Mouse (Mus musculus): ENCODE measurements around the gene Cab39.
A peak's percentile ranks its signal among the peaks of the same experiment; 100 is the strongest.
"Not testable (repeated sequence)": the region's sequence is repeated elsewhere in the genome, so short reads cannot be mapped to it uniquely, and the experiment has no call there.

Cab39 gene

GRCm38 (mm10) chr1:85779428-85780180 is 13.6 kb upstream of the Cab39 start:
- peak; percentile 41 for DNase-seq (ENCODE audit: extremely low read depth, low read depth)

GRCm38 (mm10) chr1:85790565-85790964 is 2.7 kb upstream of the Cab39 start:
- no peak for DNase-seq (ENCODE audit: extremely low read depth, low read depth)

GRCm38 (mm10) chr1:85791476-85791875 is 1.8 kb upstream of the Cab39 start:
- DNase-seq (ENCODE audit: extremely low read depth, low read depth), result no peak

GRCm38 (mm10) chr1:85794106-85794771 is 998 bp downstream of the Cab39 start:
- peak; percentile 43 for DNase-seq (ENCODE audit: extremely low read depth, low read depth)

GRCm38 (mm10) chr1:85795196-85795595 is 2.0 kb downstream of the Cab39 start:
- DNase-seq (ENCODE audit: extremely low read depth, low read depth), result no peak

- DNase-seq (ENCODE audit: extremely low read depth, low read depth), result no peak
Measured at GRCm38 (mm10) chr1:85799776-85800175, 6.5 kb downstream of the Cab39 start.

GRCm38 (mm10) chr1:85802517-85802916 is 9.3 kb downstream of the Cab39 start:
- DNase-seq (ENCODE audit: extremely low read depth, low read depth), result no peak

- no peak for DNase-seq (ENCODE audit: extremely low read depth, low read depth)
Measured at GRCm38 (mm10) chr1:85804551-85804950, 11.3 kb downstream of the Cab39 start.

GRCm38 (mm10) chr1:85809256-85809655 is 16.0 kb downstream of the Cab39 start:
- no peak for DNase-seq (ENCODE audit: extremely low read depth, low read depth)

GRCm38 (mm10) chr1:85810343-85810742 is 17.1 kb downstream of the Cab39 start:
- DNase-seq (ENCODE audit: extremely low read depth, low read depth), result no peak

- no peak for DNase-seq (ENCODE audit: extremely low read depth, low read depth)
Measured at GRCm38 (mm10) chr1:85810787-85811186, 17.5 kb downstream of the Cab39 start.

GRCm38 (mm10) chr1:85814213-85814612 is 21.0 kb downstream of the Cab39 start:
- not testable (repeated sequence) for DNase-seq (ENCODE audit: extremely low read depth, low read depth)

- DNase-seq (ENCODE audit: extremely low read depth, low read depth), result no peak
Measured at GRCm38 (mm10) chr1:85818121-85818520, 24.9 kb downstream of the Cab39 start.

GRCm38 (mm10) chr1:85819695-85820094 is 26.5 kb downstream of the Cab39 start:
- DNase-seq (ENCODE audit: extremely low read depth, low read depth), result no peak

- no peak for DNase-seq (ENCODE audit: extremely low read depth, low read depth)
Measured at GRCm38 (mm10) chr1:85822239-85822638, 29.0 kb downstream of the Cab39 start.

- DNase-seq (ENCODE audit: extremely low read depth, low read depth), result no peak
Measured at GRCm38 (mm10) chr1:85824905-85825304, 31.7 kb downstream of the Cab39 start.

- DNase-seq (ENCODE audit: extremely low read depth, low read depth), result no peak
Measured at GRCm38 (mm10) chr1:85827166-85827565, 33.9 kb downstream of the Cab39 start.

GRCm38 (mm10) chr1:85829016-85829415 is 35.8 kb downstream of the Cab39 start:
- no peak for DNase-seq (ENCODE audit: extremely low read depth, low read depth)

GRCm38 (mm10) chr1:85838056-85838455 is 44.8 kb downstream of the Cab39 start:
- no peak for DNase-seq (ENCODE audit: extremely low read depth, low read depth)

GRCm38 (mm10) chr1:85839356-85839755 is 46.1 kb downstream of the Cab39 start:
- DNase-seq (ENCODE audit: extremely low read depth, low read depth), result no peak

- DNase-seq (ENCODE audit: extremely low read depth, low read depth), result no peak
Measured at GRCm38 (mm10) chr1:85839790-85840189, 46.5 kb downstream of the Cab39 start.

- DNase-seq (ENCODE audit: extremely low read depth, low read depth), result no peak
Measured at GRCm38 (mm10) chr1:85840421-85840820, 47.2 kb downstream of the Cab39 start.

GRCm38 (mm10) chr1:85842251-85842650 is 49.0 kb downstream of the Cab39 start:
- no peak for DNase-seq (ENCODE audit: extremely low read depth, low read depth)

Measured in MEL-GATA-1-ER (cell line).